Mouse (Mus musculus): ENCODE results near the gene Trim8. TPM values are rescaled to one million over a fixed set of nuclear protein-coding genes. Genes with fewer than 3 reads are reported as not detected.
A peak's percentile ranks its signal among the peaks of the same experiment; 100 is the strongest.

Gene Trim8
- total and polyA plus RNA-seq, 2 experiments from 2014 or later, result 29.7 to 115 TPM

- TF ChIP-seq CTCF (IDR thresholded peaks at IDR 0.05; ENCODE audit: low read depth), result no peak
- Histone ChIP-seq H3K4me2 (ENCODE audit: low read depth, low read length) (no peak overlapping the region), H3K4me3 (ENCODE audit: low read length) (no peak overlapping the region), H3K9ac (replicated peaks; ENCODE audit: low read length) (no peak overlapping the region; the same call in 1 of the 2 replicates), H3K4me1 (ENCODE audit: insufficient read depth, low read length) (peaks cover 25% of the 10 kb centered on the region), H3K9me3 (ENCODE audit: low read length) (no peaks in the 10 kb centered on the region), H3K27me3 (ENCODE audit: insufficient read depth, low read length) (no peaks in the 10 kb centered on the region), H3K36me3 (ENCODE audit: insufficient read depth, low read length) (peaks cover 9% of the 10 kb centered on the region), H3K27ac (peak overlapping the region; percentile 29; the same call in 1 of the 2 replicates)
- DNase-seq (ENCODE audit: low spot score) (no peak), ATAC-seq (no peak)
- WGBS, result 64% methylated on average over 21 of the region's 21 CpGs
Measured at GRCm38 (mm10) chr19:46479306-46480075, 22.0 kb upstream of the Trim8 start.

- no peak for TF ChIP-seq CTCF (IDR thresholded peaks at IDR 0.05; ENCODE audit: low read depth)
- peak overlapping the region; percentile 23; the same call in 1 of the 2 replicates for H3K27ac ChIP-seq
- no peaks in the 10 kb centered on the region for H3K27me3 ChIP-seq (ENCODE audit: insufficient read depth, low read length)
- H3K9me3 ChIP-seq (ENCODE audit: low read length), result no peaks in the 10 kb centered on the region
- 75% methylated on average over 10 of the region's 10 CpGs for WGBS
- H3K9ac ChIP-seq (replicated peaks; ENCODE audit: low read length), result no peak overlapping the region
- peaks cover 32% of the 10 kb centered on the region for H3K4me1 ChIP-seq (ENCODE audit: insufficient read depth, low read length)
- H3K36me3 ChIP-seq (ENCODE audit: insufficient read depth, low read length), result 0 out of 2 replicates have a peak, but pooled peaks cover under 1% of the 10 kb centered on the region
- H3K4me3 ChIP-seq (ENCODE audit: low read length), result no peak overlapping the region
- no peak overlapping the region for H3K4me2 ChIP-seq (ENCODE audit: low read depth, low read length)
- ATAC-seq (no peak), DNase-seq (ENCODE audit: low spot score) (no peak)
Measured at GRCm38 (mm10) chr19:46480624-46481345, 20.7 kb upstream of the Trim8 start.

- peaks cover 32% of the 10 kb centered on the region for H3K4me1 ChIP-seq (ENCODE audit: insufficient read depth, low read length)
- WGBS, result 25% methylated on average over 3 of the region's 3 CpGs
- 0 out of 2 replicates have a peak, but pooled peaks cover 6% of the 10 kb centered on the region for H3K36me3 ChIP-seq (ENCODE audit: insufficient read depth, low read length)
- no peaks in the 10 kb centered on the region for H3K27me3 ChIP-seq (ENCODE audit: insufficient read depth, low read length)
- peak overlapping the region; percentile 23; the same call in 1 of the 2 replicates for H3K27ac ChIP-seq
- TF ChIP-seq CTCF (IDR thresholded peaks at IDR 0.05; ENCODE audit: low read depth), result no peak
- no peak for DNase-seq (ENCODE audit: low spot score)
- no peak overlapping the region for H3K4me2 ChIP-seq (ENCODE audit: low read depth, low read length)
- no peak for ATAC-seq
- no peaks in the 10 kb centered on the region for H3K9me3 ChIP-seq (ENCODE audit: low read length)
- H3K4me3 ChIP-seq (ENCODE audit: low read length), result no peak overlapping the region
- H3K9ac ChIP-seq (replicated peaks; ENCODE audit: low read length), result no peak overlapping the region
Measured at GRCm38 (mm10) chr19:46481352-46481751, 20.1 kb upstream of the Trim8 start.

GRCm38 (mm10) chr19:46481756-46482155, 19.7 kb upstream of the Trim8 start:
- ATAC-seq (no peak), DNase-seq (ENCODE audit: low spot score) (no peak)
- Histone ChIP-seq H3K9me3 (ENCODE audit: low read length) (no peaks in the 10 kb centered on the region), H3K27me3 (ENCODE audit: insufficient read depth, low read length) (no peaks in the 10 kb centered on the region), H3K4me2 (ENCODE audit: low read depth, low read length) (no peak overlapping the region), H3K27ac (peak overlapping the region; percentile 23; the same call in 1 of the 2 replicates), H3K36me3 (ENCODE audit: insufficient read depth, low read length) (0 out of 2 replicates have a peak, but pooled peaks cover 10% of the 10 kb centered on the region), H3K4me1 (ENCODE audit: insufficient read depth, low read length) (peaks cover 32% of the 10 kb centered on the region), H3K4me3 (ENCODE audit: low read length) (no peak overlapping the region), H3K9ac (replicated peaks; ENCODE audit: low read length) (no peak overlapping the region)
- 30% methylated on average over 4 of the region's 4 CpGs for WGBS
- no peak for TF ChIP-seq CTCF (IDR thresholded peaks at IDR 0.05; ENCODE audit: low read depth)

GRCm38 (mm10) chr19:46482896-46483516, 18.5 kb upstream of the Trim8 start:
- peak; percentile 55 for DNase-seq (ENCODE audit: low spot score)
- WGBS, result 41% methylated on average over 15 of the region's 17 CpGs
- Histone ChIP-seq H3K9me3 (ENCODE audit: low read length) (no peaks in the 10 kb centered on the region), H3K9ac (replicated peaks; ENCODE audit: low read length) (no peak overlapping the region), H3K36me3 (ENCODE audit: insufficient read depth, low read length) (0 out of 2 replicates have a peak, but pooled peaks cover 12% of the 10 kb centered on the region), H3K27ac (peak overlapping the region; percentile 83), H3K27me3 (ENCODE audit: insufficient read depth, low read length) (no peaks in the 10 kb centered on the region), H3K4me2 (ENCODE audit: low read depth, low read length) (no peak overlapping the region), H3K4me3 (ENCODE audit: low read length) (no peak overlapping the region), H3K4me1 (ENCODE audit: insufficient read depth, low read length) (peaks cover 27% of the 10 kb centered on the region)
- ATAC-seq, result peak; percentile 21; the same call in 1 of the 2 replicates
- TF ChIP-seq CTCF (IDR thresholded peaks at IDR 0.05; ENCODE audit: low read depth), result peak; percentile 67

GRCm38 (mm10) chr19:46483701-46484328, 17.7 kb upstream of the Trim8 start:
- Histone ChIP-seq H3K27ac (peak overlapping the region; percentile 83), H3K27me3 (ENCODE audit: insufficient read depth, low read length) (no peaks in the 10 kb centered on the region), H3K4me1 (ENCODE audit: insufficient read depth, low read length) (peaks cover 27% of the 10 kb centered on the region), H3K4me3 (ENCODE audit: low read length) (no peak overlapping the region), H3K36me3 (ENCODE audit: insufficient read depth, low read length) (0 out of 2 replicates have a peak, but pooled peaks cover 12% of the 10 kb centered on the region), H3K9ac (replicated peaks; ENCODE audit: low read length) (no peak overlapping the region), H3K4me2 (ENCODE audit: low read depth, low read length) (no peak overlapping the region), H3K9me3 (ENCODE audit: low read length) (no peaks in the 10 kb centered on the region)
- TF ChIP-seq CTCF (IDR thresholded peaks at IDR 0.05; ENCODE audit: low read depth), result no peak
- 41% methylated on average over 15 of the region's 15 CpGs for WGBS
- DNase-seq (ENCODE audit: low spot score) (peak; percentile 76), ATAC-seq (peak; percentile 50)
